Mouse (Mus musculus): ENCODE data around the gene Grb14. TPM values are rescaled to one million over a fixed set of nuclear protein-coding genes. Genes with fewer than 3 reads are reported as not detected.

The Grb14 gene
- polyA plus RNA-seq, 1 experiment from 2014 or later, result 6.8 TPM

Other genes with a start within 250 kb of the Grb14 start
- gene Cobll1, start 214.4 kb upstream of the Grb14 start, polyA plus RNA-seq (2014; fragmentation: Nextera tagmentation; extraction: Ambion mirVana), result 2.0 TPM in 2 replicates